Comparison of ENCODE assay signal across 27 mouse cellular contexts in the genomic region with DNA sequence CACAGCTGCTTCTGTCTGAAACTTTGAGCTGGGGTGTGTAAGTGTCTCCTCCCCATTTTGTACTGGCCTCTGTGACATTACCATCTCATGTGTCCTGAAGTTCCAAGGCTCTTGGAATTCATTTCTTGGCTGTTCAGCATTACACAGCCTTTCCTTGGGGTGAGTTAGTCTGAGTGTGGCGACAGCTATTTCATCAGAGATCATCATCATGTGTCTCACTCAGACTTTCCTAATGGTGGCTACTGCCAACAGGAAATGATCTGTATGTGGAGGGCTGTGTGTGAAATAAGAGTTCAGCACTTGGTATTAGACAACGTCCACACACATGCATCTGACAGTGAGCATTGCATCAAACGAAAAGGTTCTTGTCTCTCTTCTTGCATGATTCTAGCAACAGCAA. TPM values are rescaled to one million over a fixed set of nuclear protein-coding genes. Genes with fewer than 3 reads are reported as not detected.
DNase-seq lines count a peak whose midpoint lies in the region; ATAC-seq and TF ChIP-seq lines count a peak whose summit lies in the region.
"Had no signal": no experiment of that assay in that cellular context is flagged by ENCODE, and none has a peak within 500 bp of the region (broad histone marks: within the 10 kb centered on the region; RNA-seq: fewer than 3 reads in every experiment).

No protein-coding gene starts in this region.

- H3K9me3 ChIP-seq in lung, embryonic 14.5 days (ENCODE audit: low read depth, low read length) = no peaks in the 10 kb centered on the region
- no peaks in the 10 kb centered on the region for H3K9me3 ChIP-seq in midbrain, embryonic 10.5 days (replicated peaks)
- H3K9me3 ChIP-seq in intestine, embryonic 16.5 days (ENCODE audit: control insufficient read depth, low read length) = no peaks in the 10 kb centered on the region
- H3K9me3 ChIP-seq: embryonic facial prominence, embryonic 13.5 days; hindbrain, embryonic 15.5 days; limb, embryonic 10.5 days; midbrain, embryonic 13.5 days; neural tube, embryonic 15.5 days; stomach, embryonic 15.5 days had no signal

- H3K36me3 ChIP-seq in lung, embryonic 14.5 days (ENCODE audit: insufficient read depth) = no peaks in the 10 kb centered on the region
- H3K36me3 ChIP-seq in midbrain, embryonic 10.5 days = no peaks in the 10 kb centered on the region
- H3K36me3 ChIP-seq in intestine, embryonic 16.5 days (ENCODE audit: control insufficient read depth, insufficient read depth, low read length) = no peaks in the 10 kb centered on the region
- H3K36me3 ChIP-seq: embryonic facial prominence, embryonic 13.5 days; hindbrain, embryonic 15.5 days; limb, embryonic 10.5 days; midbrain, embryonic 13.5 days; neural tube, embryonic 15.5 days; stomach, embryonic 15.5 days had no signal

- H3K4me3 ChIP-seq in lung, embryonic 14.5 days (ENCODE audit: low read depth, low read length) = no peak overlapping the region
- no peak overlapping the region for H3K4me3 ChIP-seq in lung, adult 2 months (replicated peaks; ENCODE audit: extremely low read depth, low read depth, low read length)
- no peak overlapping the region for H3K4me3 ChIP-seq in midbrain, embryonic 10.5 days
- H3K4me3 ChIP-seq in intestine, embryonic 16.5 days (ENCODE audit: low read length) = no peak overlapping the region
- H3K4me3 ChIP-seq: embryonic facial prominence, embryonic 13.5 days; hindbrain, embryonic 15.5 days; limb, embryonic 10.5 days; midbrain, embryonic 13.5 days; myocyte; neural tube, embryonic 15.5 days; stomach, embryonic 15.5 days had no signal

- no peak overlapping the region for H3K9ac ChIP-seq in lung, embryonic 14.5 days
- no peak overlapping the region for H3K9ac ChIP-seq in intestine, embryonic 16.5 days (ENCODE audit: low read depth, low read length)
- H3K9ac ChIP-seq: embryonic facial prominence, embryonic 13.5 days; hindbrain, embryonic 15.5 days; midbrain, embryonic 13.5 days; neural tube, embryonic 15.5 days; stomach, embryonic 15.5 days had no signal

- H3K4me1 ChIP-seq in lung, embryonic 14.5 days (ENCODE audit: insufficient read depth) = 0 out of 2 replicates have a peak, but pooled peaks cover 4% of the 10 kb centered on the region
- no peaks in the 10 kb centered on the region for H3K4me1 ChIP-seq in lung, adult 2 months (ENCODE audit: control insufficient read depth, insufficient read depth, low read length)
- H3K4me1 ChIP-seq in midbrain, embryonic 10.5 days = peaks cover 21% of the 10 kb centered on the region
- H3K4me1 ChIP-seq in intestine, embryonic 16.5 days (ENCODE audit: control insufficient read depth, insufficient read depth, low read length) = peaks cover 6% of the 10 kb centered on the region; the same call in 1 of the 2 replicates
- H3K4me1 ChIP-seq: embryonic facial prominence, embryonic 13.5 days; stomach, embryonic 15.5 days had no signal

- peak; percentile 8; the same call in 1 of the 2 replicates for ATAC-seq in lung, embryonic 14.5 days (ENCODE audit: insufficient read depth)
- peak; percentile 59 for ATAC-seq in common myeloid progenitor, adult 5-6 weeks (replicated peaks; ENCODE audit: low read depth, poor library complexity, severe bottlenecking)
- peak; percentile 42 for ATAC-seq in neutrophil, adult 5-6 weeks (ENCODE audit: extremely low read depth, insufficient number of reproducible peaks, low FRiP score, poor library complexity, severe bottlenecking)
- ATAC-seq in frontal cortex, adult (ENCODE audit: low TSS enrichment) = no peak
- ATAC-seq in intestine, embryonic 16.5 days = no peak
- ATAC-seq: midbrain, embryonic 13.5 days; Patski had no signal

- H3K27me3 ChIP-seq in lung, embryonic 14.5 days (ENCODE audit: insufficient read depth, low read length) = no peaks in the 10 kb centered on the region
- H3K27me3 ChIP-seq in midbrain, embryonic 10.5 days (ENCODE audit: low read depth, poor library complexity, severe bottlenecking) = no peaks in the 10 kb centered on the region
- no peaks in the 10 kb centered on the region for H3K27me3 ChIP-seq in intestine, embryonic 16.5 days (replicated peaks; ENCODE audit: control insufficient read depth, insufficient read depth, low read length)
- H3K27me3 ChIP-seq: embryonic facial prominence, embryonic 13.5 days; hindbrain, embryonic 15.5 days; midbrain, embryonic 13.5 days; neural tube, embryonic 15.5 days; Patski; stomach, embryonic 15.5 days had no signal

- 51% methylated on average over 3 of the region's 3 CpGs for WGBS in lung, embryonic 14.5 days
- WGBS in lung, adult 2 months = 49% methylated on average over 3 of the region's 3 CpGs
- 87% methylated on average over 3 of the region's 3 CpGs for WGBS in midbrain, embryonic 10.5 days
- 71% methylated on average over 3 of the region's 3 CpGs for WGBS in intestine, embryonic 16.5 days

- no peak for TF ChIP-seq CTCF in lung, embryonic 14.5 days (IDR thresholded peaks at IDR 0.05; ENCODE audit: low read depth)
- no peak for TF ChIP-seq CTCF in lung, adult 2 months (IDR thresholded peaks at IDR 0.05; ENCODE audit: insufficient read depth, low read length)

- H3K27ac ChIP-seq in lung, embryonic 14.5 days (ENCODE audit: low read depth) = no peak overlapping the region
- H3K27ac ChIP-seq in midbrain, embryonic 10.5 days (replicated peaks) = no peak overlapping the region
- no peak overlapping the region for H3K27ac ChIP-seq in intestine, embryonic 16.5 days (ENCODE audit: low read length)
- H3K27ac ChIP-seq: embryonic facial prominence, embryonic 13.5 days; hindbrain, embryonic 15.5 days; limb, embryonic 10.5 days; macrophage; midbrain, embryonic 13.5 days; neural tube, embryonic 15.5 days had no signal

- DNase-seq in lung, embryonic 14.5 days = peak; percentile 53
- no peak for DNase-seq in lung, adult 2 months
- DNase-seq in lung, postnatal 10 days = peak; percentile 54
- no peak for DNase-seq in midbrain, embryonic 10.5 days (ENCODE audit: low spot score)
- DNase-seq: adrenal gland, postnatal 14 days; cerebellum, adult 11 months; cerebellum, postnatal 10 days; heart, adult 18-20 months; heart, postnatal 36 days; kidney, adult 18-20 months; kidney, postnatal 25 days; right cerebral cortex, postnatal 14 days; spleen, adult 18-20 months; thymus, adult 18-20 months had no signal

- TF ChIP-seq POLR2A in lung, adult 2 months (IDR thresholded peaks at IDR 0.05; ENCODE audit: borderline replicate concordance, extremely low read depth, low read depth, low read length) = no peak

- H3K4me2 ChIP-seq in lung, embryonic 14.5 days = no peak overlapping the region
- no peak overlapping the region for H3K4me2 ChIP-seq in intestine, embryonic 16.5 days (ENCODE audit: low read depth, low read length)
- H3K4me2 ChIP-seq: embryonic facial prominence, embryonic 13.5 days; hindbrain, embryonic 15.5 days; midbrain, embryonic 13.5 days; neural tube, embryonic 15.5 days; stomach, embryonic 15.5 days had no signal

RNA-seq across cellular contexts. Expression of a gene that starts 39.4 kb away (rescaled TPM):
- 67.4 and 67.5 TPM in 2 replicates for polyA plus RNA-seq in lung, embryonic 14.5 days (2014; fragmentation: Nextera tagmentation; extraction: Ambion mirVana)
- 25.0 and 42.9 TPM in 2 replicates for polyA plus RNA-seq in lung, adult 2 months (2012; rRNA removed)
- 41.2 and 44.4 TPM in 2 replicates for total RNA-seq in common myeloid progenitor, adult 5-6 weeks (2017)
- total RNA-seq in neutrophil, adult 5-6 weeks (2017) = 996 and 1,066 TPM in 2 replicates
- 30.5 and 38.9 TPM in 2 replicates for polyA plus RNA-seq in midbrain, embryonic 10.5 days (2016; fragmentation: Nextera tagmentation; extraction: Ambion mirVana)
- polyA plus RNA-seq in intestine, embryonic 16.5 days (2015; fragmentation: Nextera tagmentation; extraction: Ambion mirVana) = 43.2 and 43.9 TPM in 2 replicates

Comparison
In these comparisons a context has a peak if more than half of its experiments do, and no peak if none do; other contexts are left out.
1. DNase-seq: peak in lung, embryonic 14.5 days (single experiment) and lung, postnatal 10 days (single experiment); none in lung, adult 2 months (single experiment) and midbrain, embryonic 10.5 days (single experiment).
2. ATAC-seq: peak in lung, embryonic 14.5 days (single experiment), common myeloid progenitor, adult 5-6 weeks (single experiment) and neutrophil, adult 5-6 weeks (single experiment); none in frontal cortex, adult (single experiment) and intestine, embryonic 16.5 days (single experiment).